Mouse (Mus musculus) testis, adult 2 months (tissue): Measurements from ENCODE around the gene Bdp1. TPM values are rescaled to one million over a fixed set of nuclear protein-coding genes. Genes with fewer than 3 reads are reported as not detected.
A peak's percentile ranks its signal among the peaks of the same experiment; 100 is the strongest.

ENCODE experiments used
- H3K27ac ChIP-seq: fragments of 200-500 bp; 2 replicates; pipeline ENCODE4 v1.5.1; 2012; ENCODE audit warnings: low read depth, low read length; ENCODE audit not compliant: control insufficient read depth, insufficient read depth
- H3K27me3 ChIP-seq: fragments of 200-500 bp; 2 replicates; pipeline ENCODE4 v1.6.1; 2012; ENCODE audit warnings: mild to moderate bottlenecking, low read length, moderate library complexity; ENCODE audit not compliant: control insufficient read depth, insufficient read depth
- H3K36me3 ChIP-seq: fragments of 200-500 bp; 2 replicates; pipeline ENCODE4 v1.6.1; 2012; ENCODE audit warnings: mild to moderate bottlenecking, low read length; ENCODE audit not compliant: control insufficient read depth, insufficient read depth
- H3K4me1 ChIP-seq: fragments of 200-500 bp; 2 replicates; pipeline ENCODE4 v1.6.1; 2012; ENCODE audit warnings: low read length; ENCODE audit not compliant: control insufficient read depth, insufficient read depth
- H3K4me3 ChIP-seq: fragments of 200-500 bp; 2 replicates; pipeline ENCODE4 v1.5.1; 2012; ENCODE audit warnings: low read depth, mild to moderate bottlenecking, low read length, moderate library complexity, mixed read lengths; ENCODE audit not compliant: control insufficient read depth
- CTCF ChIP-seq: fragments of 200-500 bp; IDR thresholded peaks from 2 replicates; pipeline ENCODE4 v1.5.1; 2012; ENCODE audit warnings: low read depth, mild to moderate bottlenecking, inconsistent platforms, low read length, moderate library complexity; ENCODE audit not compliant: control insufficient read depth, insufficient read depth, insufficient replicate concordance
- POLR2A ChIP-seq: fragments of 200-500 bp; IDR thresholded peaks from 2 replicates; pipeline ENCODE4 v1.6.1; 2012; ENCODE audit warnings: low read depth, mild to moderate bottlenecking, inconsistent platforms, low read length, moderate library complexity; ENCODE audit not compliant: control insufficient read depth
- polyA plus RNA-seq: library from polyadenylated mRNA; depleted of rRNA; stranded (reverse); fragments of >200 nt; gene quantifications from 2 replicates; pipeline ENCODE4 v1.2.3, GENCODE M21; 2012; rRNA removed

The Bdp1 gene
- 1.4 and 2.0 TPM in 2 replicates for polyA plus RNA-seq

GRCm38 (mm10) chr13:100103748-100104254, at the start of gene Bdp1:
Bdp1 (minus strand) TSS chr13:100104070.
- no peaks in the 10 kb centered on the region; the same call in 1 of the 2 replicates for H3K36me3 ChIP-seq
- H3K27ac ChIP-seq = peak within 1 kb of the TSS; percentile 91
- peak within 1 kb of the TSS; percentile 90 for H3K4me3 ChIP-seq
- TF ChIP-seq CTCF (no peak), POLR2A (peak; percentile 85)
- H3K4me1 ChIP-seq = peaks cover 9% of the 10 kb centered on the region
- no peaks in the 10 kb centered on the region for H3K27me3 ChIP-seq

DNA sequence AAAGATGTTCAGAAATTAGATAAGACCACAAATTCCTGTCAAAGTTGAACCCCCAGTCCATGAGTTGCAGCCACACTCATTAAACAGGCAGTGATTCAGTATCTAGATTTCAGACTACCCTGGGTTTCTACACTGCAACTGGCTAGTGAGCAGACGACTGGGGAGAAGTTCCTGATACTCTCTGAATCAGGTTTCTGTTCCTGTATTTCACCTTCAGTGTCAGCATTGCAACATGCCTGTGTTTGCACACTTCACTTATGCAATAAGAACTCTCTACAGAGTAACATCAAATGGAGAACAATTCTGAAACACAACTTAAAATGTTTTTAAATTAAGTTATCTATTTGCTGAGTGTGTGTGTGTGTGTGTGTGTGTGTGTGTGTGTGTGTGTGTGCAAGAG, 48.8 kb upstream of the Bdp1 start:
- no peak for TF ChIP-seq CTCF
- no peak for TF ChIP-seq POLR2A
- Histone ChIP-seq H3K4me1 (no peaks in the 10 kb centered on the region), H3K27me3 (no peaks in the 10 kb centered on the region), H3K36me3 (no peaks in the 10 kb centered on the region), H3K4me3 (no peak overlapping the region), H3K27ac (no peak overlapping the region)

- peaks cover 6% of the 10 kb centered on the region for H3K4me1 ChIP-seq
- no peak overlapping the region for H3K4me3 ChIP-seq
- H3K27ac ChIP-seq = no peak overlapping the region
- no peaks in the 10 kb centered on the region; the same call in 1 of the 2 replicates for H3K36me3 ChIP-seq
- TF ChIP-seq POLR2A (no peak), CTCF (no peak)
- H3K27me3 ChIP-seq = no peaks in the 10 kb centered on the region
These were observed 37.9 kb upstream of the Bdp1 start for GRCm38 (mm10) chr13:100141646-100142314.

DNA sequence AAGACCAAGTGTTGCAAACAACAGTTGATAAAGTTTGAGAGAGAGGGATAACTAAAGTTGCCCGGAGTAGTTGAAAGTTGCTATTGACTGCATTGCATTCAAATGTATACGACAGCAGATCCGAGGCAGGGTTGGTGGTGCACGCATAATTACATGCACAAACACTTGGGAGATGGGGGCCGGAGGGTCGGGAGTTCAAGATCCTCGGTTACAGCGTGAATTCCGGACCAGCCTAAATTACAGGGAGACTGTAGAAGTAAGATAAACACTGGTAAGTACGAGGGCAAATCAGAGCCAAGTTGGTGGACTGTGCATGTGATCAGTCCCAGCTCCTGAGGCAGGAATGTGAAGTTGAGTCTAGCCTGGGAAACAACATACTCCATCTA, 21.4 kb upstream of the Bdp1 start:
- Histone ChIP-seq H3K36me3 (peaks cover 3% of the 10 kb centered on the region), H3K27ac (no peak overlapping the region), H3K4me3 (peak overlapping the region; percentile 97), H3K27me3 (no peaks in the 10 kb centered on the region), H3K4me1 (peaks cover 3% of the 10 kb centered on the region)
- TF ChIP-seq CTCF (no peak), POLR2A (no peak)

DNA sequence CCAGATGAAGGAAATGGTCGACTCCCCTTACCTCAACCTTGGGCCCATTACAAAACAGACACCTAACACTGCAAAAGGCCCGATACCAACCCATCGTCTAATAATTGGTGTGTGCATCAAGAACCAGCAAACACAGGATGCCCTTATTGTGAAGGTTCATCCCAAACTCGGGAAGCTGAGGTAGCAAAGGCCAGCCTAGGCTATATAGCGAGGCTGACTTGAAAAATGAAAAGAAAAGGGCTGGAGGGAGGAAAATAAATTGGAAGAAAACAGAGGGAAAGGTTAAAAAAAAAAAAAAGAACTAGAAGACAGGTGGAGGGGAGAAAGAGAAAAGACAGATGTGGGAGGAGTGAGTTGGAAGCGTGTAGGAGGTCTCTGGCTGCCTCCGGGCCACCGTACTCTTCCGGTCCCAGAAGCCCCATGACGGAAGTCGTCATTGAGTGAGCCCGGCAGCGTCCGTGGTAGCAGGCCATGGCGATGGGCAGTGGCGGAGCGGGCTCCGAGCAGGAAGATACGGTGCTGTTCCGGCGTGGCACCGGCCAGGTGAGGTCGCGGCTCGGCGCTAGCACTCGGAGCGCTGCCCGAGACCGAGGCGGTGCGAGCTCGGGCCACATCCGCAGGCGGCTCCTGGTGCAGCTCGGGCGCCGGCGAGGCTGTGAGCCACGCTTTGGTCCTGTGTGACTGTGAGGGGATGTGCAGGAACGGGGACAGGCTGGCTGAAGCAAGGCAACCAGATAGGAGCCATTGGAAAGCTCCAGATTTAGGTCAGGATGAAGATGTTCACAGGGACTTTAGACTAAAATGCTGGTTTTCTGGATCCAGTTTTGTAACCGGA, 20.8 kb upstream of the Bdp1 start, which contains the start of gene Smn1:
Gene Smn1, plus strand, starts transcription at position 430 of the 835 bp plus-strand sequence.
- Histone ChIP-seq H3K4me1 (peaks cover 3% of the 10 kb centered on the region), H3K4me3 (peak within 1 kb of the TSS; percentile 97), H3K36me3 (peaks cover 3% of the 10 kb centered on the region), H3K27me3 (no peaks in the 10 kb centered on the region), H3K27ac (peak within 1 kb of the TSS; percentile 24; the same call in 1 of the 2 replicates)
- TF ChIP-seq CTCF = no peak
- peak; percentile 83 for TF ChIP-seq POLR2A

DNA sequence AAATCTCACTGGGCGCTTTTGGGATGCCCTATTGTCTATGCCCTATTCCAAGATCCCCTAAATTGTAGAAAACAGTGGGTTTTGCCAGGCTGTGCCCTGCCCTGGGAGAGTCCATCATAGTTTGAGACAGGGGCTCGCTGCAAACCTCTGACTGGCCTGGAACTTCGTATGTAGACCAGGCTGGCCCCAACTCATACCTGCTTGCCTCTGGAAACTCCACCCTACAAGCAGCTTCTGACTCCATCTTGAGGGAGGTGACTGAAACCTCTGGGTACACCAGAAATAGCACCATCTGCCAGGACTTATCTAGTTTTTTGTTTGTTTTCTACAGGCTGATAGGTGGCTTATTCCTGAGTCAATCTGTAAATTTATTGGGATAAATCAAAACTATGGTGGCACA, 20.1 kb upstream of the Bdp1 start:
- H3K27ac ChIP-seq = no peak overlapping the region

More for the DNA sequence above, 20.1 kb upstream of the Bdp1 start:
- Histone ChIP-seq H3K27me3 (no peaks in the 10 kb centered on the region), H3K4me1 (peaks cover 3% of the 10 kb centered on the region), H3K4me3 (peak overlapping the region; percentile 97), H3K36me3 (peaks cover 2% of the 10 kb centered on the region)
- TF ChIP-seq POLR2A (no peak), CTCF (no peak)
